Mouse (Mus musculus) lung, postnatal 25 days (tissue): ENCODE results near the gene Cpm.
"Not testable (repeated sequence)": the region's sequence is repeated elsewhere in the genome, so short reads cannot be mapped to it uniquely, and the experiment has no call there.

ENCODE experiments used
- DNase-seq: peaks from one replicate; pipeline ENCODE4 v3.0.0; 2022; ENCODE audit warnings: low spot score

Cpm gene

GRCm38 (mm10) chr10:117726350-117726749, 97.0 kb downstream of the Cpm start:
- no peak for DNase-seq

DNA sequence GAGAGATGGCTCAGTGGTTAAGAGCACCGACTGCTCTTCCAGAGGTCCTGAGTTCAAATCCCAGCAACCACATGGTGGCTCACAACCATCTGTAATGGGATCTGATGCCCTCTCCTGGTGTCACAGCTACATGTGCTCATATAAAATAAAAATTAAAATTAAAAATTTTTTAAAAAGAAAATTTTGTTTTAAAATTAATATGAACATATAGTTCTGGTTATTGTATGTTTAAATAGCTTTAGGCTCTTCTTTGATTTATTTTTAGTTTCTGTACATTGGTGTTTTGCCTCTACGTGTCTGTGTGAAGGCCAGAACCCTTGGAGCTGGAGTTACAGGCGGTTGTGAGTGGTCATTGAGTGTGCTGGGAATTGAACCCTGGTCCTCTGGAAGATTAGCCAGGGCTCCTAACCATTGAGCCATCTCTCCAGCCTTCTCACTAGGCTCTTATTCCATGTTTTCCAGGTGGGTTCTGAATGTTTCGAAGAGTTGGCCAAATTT, 97.6 kb downstream of the Cpm start:
- no peak for DNase-seq

DNA sequence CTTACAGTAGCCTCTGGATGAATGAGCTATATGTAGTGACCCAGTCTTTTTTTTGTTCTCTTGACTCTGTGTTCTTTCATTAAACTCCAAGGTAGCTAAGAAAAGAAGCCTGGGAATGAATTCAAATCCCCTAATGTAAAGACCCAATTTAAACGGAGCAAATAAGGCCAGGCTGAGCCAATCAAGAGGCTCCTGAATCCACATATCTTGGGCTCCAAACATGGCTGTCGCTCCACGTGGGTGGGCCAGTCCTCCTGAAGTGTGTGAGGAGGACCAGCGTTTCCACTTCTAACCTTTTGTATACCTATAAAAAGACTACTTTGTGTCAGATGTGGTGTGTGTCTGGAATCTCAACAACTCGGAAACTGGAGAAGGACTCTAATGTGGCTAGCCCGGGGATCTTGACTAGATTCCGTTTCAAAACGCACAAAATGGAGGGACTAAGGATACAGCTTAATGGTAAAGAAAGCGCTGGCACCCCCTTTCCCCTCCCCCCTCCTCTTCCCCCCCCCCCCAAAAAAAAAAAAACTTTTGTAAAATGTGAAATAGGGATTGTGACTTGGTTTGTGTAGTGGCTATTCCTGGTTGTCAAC, 98.3 kb downstream of the Cpm start:
- no peak for DNase-seq

- DNase-seq = no peak
These were observed 99.3 kb downstream of the Cpm start for GRCm38 (mm10) chr10:117728574-117728973.

GRCm38 (mm10) chr10:117729139-117729814, 100.0 kb downstream of the Cpm start:
- DNase-seq = peak; percentile 71

DNA sequence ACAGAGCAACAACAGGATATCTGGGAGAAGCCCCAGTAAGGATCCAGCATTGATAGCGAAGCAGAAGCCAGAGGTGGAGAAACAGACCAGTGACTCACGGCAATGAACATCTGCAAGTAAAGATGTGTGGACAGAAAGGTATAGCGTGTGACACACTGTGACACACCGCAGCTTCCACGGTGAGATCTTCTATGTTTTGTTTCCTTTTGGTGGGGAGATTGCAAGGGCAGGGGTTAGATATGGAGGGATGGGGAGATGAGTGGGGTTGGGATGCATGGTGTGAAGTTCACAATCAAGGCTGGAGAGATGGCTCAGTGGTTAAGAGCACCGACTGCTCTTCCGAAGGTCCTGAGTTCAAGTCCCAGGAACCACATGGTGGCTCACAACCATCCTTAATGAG, 100.8 kb downstream of the Cpm start:
- DNase-seq = no peak

GRCm38 (mm10) chr10:117730637-117731203, 101.4 kb downstream of the Cpm start:
- DNase-seq = no peak

DNA sequence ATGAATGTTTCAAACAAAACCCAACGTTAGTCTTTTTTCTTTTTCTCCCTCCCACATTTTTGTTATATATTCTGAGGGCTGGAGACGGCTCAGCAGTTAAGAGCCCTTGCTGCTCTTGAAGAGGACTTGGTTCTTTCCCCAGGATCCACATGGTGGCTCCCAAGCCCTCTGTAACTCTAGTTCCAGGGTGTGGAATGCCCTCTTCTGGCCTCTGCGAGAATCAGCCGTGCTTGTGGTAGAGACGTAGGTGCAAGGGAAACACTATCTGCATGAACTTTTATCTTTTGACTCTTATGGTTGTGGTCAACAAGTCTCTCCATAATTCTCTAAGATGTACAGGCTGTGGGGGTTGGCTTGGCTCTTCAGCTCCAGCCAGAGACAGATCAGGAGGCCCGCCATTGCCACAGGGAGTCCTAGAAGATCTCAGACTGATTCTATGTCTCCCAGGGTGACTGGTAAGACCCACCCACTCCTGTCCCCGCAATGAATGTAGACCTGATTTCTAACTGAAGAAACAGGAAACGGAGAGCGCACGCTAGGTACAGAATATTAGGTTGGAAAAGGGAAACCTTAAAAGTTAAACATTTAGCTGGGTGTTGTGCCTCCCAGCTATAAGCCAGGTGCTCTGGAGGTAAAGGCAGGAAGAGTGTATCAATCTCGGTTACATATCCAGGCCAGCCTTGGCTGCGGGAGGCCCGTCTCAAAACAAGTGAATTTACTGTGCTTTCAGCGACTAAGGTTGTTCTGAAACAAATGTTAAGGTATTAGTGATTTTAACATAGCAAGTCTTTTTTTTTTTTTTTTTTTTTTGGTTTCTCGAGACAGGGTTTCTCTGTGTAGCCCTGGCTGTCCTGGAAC, 102.2 kb downstream of the Cpm start:
- peak; percentile 84 for DNase-seq

DNA sequence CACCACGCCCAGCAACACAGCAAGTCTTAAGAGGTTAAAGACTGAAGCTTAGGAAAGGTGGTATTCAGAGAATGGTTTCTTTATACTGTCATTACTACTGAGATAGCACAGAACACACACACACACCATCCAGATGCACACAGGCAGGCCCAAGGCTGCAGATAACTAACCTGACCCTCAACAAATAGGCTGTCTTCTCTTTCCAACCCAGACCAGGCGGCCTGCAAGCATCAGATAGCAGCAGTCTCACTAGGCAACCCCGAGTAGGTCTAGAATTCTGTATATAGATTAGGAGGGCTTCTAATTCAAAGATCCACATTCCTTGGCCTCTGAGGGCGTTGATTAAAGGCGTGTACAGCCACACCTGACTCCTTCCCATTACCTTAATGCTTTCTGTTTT, 102.9 kb downstream of the Cpm start:
- no peak for DNase-seq

GRCm38 (mm10) chr10:117732962-117733592, 103.8 kb downstream of the Cpm start:
- no peak for DNase-seq

DNA sequence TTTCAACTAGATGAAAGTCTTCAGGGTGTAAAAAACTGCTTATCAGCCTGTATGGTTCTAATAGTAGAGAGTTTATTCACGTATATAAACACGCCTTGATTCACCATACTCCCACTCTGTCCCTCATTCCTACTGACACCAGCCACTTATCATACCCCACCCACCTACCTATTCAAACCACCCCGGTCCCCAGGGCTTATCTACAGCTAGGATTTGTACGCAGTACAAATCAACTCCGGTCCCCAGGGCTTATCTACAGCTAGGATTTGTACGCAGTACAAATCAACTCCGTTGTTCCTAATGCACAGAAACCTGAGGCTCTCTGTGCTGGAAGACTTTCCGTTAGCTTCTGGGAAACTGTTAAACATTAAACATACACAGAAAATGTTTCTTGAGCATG, 104.3 kb downstream of the Cpm start:
- DNase-seq = not testable (repeated sequence)

GRCm38 (mm10) chr10:117734104-117734852, 105.0 kb downstream of the Cpm start:
- not testable (repeated sequence) for DNase-seq

- DNase-seq = not testable (repeated sequence)
These were observed 106.1 kb downstream of the Cpm start for GRCm38 (mm10) chr10:117735396-117735795.

GRCm38 (mm10) chr10:117736573-117736972, 107.3 kb downstream of the Cpm start:
- DNase-seq = no peak
